Mouse (Mus musculus) lung, postnatal 25 days (tissue): ENCODE results near the gene Adgrb3.

Experiments
- DNase-seq: peaks from one replicate; pipeline ENCODE4 v3.0.0; 2022; ENCODE audit warnings: low spot score

Gene Adgrb3

DNA sequence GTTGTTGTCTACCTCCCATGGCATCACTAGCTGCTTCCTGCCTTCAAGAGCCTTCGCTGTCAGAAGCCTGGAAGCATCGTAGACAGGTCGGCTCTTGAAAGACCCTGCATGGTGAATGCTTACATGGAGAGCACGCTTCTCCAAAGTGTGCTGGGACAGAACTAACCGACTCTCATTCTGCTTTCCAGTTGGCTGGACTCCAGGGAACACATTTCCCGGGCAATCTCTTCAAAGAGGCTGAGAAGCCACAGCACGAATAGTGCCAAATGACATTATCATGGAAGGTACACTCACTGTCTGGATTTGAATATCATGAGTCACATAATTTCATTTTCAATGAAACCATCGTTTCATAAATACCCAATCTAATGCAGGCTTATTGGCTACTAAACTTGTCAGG, 548.0 kb downstream of the Adgrb3 start:
- no peak for DNase-seq

GRCm38 (mm10) chr1:25250562-25250961, 578.9 kb downstream of the Adgrb3 start:
- no peak for DNase-seq

DNA sequence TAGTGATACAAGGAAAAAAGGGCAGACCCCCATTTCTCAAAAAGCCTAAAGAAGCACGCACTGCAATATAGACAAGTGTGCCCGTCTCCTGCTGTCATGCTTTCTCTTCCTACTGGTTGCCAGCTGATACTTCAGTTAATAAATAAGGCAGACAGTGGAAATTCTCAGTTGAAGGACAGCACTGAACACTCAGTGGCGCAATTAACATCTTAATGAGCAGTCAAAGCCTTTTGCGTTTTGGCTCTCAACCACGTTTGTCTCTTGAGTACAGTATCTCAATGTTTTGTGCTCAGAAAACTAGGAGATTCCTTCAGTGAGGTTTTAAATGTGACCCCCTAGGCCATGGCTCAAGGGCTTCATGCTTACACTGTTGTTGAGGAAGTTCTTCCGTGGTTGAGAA, 587.1 kb downstream of the Adgrb3 start:
- no peak for DNase-seq

DNA sequence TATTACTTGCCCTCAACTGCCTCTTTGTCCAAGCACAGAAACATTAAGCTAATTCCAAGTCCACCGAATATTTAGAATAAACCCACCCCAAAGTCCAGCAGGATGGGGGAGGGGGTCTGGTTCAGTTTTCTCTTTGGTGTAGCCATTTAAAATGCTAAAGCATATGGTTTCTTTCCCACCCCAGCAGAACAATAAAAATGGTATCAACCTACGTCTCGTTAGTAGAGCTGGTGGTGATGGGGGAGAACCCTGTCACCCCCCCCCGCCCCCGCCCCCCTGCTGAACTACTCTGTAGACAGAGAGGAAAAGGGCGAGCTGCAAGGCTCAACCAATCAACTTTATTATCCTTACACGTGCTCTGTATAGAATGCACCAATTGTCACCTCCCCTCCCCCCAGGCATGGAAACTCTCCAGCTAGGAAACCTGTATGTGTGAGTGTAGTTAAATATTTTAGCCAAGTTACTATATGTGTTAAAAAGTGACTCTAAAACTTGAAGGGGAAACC, 600.2 kb downstream of the Adgrb3 start:
- DNase-seq: no peak

DNA sequence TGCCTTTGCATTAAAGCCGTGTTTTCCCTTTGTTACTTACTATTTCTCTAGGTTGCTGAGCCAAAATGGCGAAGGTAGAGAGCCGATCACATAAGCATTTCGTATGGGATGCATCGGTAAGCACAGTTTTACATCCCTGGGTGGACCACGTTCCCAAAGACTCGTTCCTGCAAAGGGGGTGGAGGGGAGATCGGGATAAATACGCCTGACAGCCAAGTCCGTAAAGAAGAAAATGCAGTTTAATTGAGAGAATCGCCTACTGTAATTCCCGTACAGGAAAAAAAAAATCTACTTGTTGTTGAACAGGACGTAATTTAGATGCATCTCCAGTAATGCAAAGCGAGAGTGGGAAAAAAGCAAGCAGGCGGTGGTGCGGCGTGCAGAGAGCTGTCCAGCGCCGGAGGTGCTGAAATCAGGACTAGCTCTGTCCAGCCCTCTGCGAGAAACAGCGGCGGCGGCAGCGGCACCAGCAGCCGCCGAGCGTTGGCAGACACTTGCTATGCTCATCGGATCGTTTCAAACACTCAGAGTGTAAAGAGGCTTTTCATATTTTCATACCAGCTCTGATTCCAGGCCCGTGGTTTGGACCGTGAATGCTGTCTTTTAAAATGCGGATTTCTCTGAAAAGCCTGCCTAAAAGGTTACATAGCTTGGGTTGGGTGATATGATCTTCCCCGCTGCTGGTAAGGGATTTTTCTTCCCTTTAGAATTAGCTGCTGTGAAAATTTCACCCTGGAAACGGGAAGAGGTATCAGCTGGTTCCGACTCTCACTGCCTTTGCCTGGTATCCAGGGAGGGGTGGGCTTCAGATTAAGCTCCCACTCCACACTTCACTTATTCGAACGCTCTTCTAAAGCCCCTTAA, 600.9 kb downstream of the Adgrb3 start:
- DNase-seq: peak; percentile 43

DNA sequence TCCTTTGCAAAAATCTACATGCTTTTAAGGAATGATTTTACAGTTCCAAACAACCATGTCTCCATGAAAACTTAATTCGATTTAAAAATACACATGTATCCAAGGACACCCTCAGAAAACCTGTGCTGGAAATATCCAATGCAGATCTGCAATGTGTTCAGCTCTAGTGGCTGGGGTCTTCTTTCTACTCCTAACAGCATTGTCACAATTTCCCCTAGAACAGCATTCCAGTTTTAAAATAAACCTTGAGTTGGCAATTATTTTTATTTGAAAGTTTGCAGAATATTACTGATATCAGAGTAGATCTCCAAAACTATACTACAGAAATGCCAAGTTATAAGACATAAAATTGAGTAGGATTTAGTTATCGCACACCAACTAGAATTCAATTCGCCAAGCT, 601.6 kb downstream of the Adgrb3 start:
- no peak for DNase-seq

DNA sequence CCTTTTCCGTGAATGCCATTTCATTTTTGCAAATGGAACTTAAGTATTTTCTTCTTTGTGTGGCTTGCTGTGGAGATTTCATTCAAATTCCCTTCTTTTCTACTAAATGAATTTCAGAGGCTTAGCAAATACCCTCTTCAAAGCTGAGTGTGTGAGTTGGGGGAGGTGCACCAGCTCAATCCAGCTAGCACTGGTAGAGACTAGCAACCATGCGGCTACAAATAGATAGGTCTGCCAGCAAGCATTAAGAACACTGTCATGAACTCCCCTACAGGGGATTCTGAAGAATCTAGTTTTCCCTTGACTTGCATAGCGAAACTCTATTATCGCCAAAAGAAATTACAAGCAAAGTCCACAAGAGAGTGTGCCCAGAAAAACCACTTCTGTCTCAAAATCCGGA, 624.9 kb downstream of the Adgrb3 start:
- DNase-seq: no peak

DNA sequence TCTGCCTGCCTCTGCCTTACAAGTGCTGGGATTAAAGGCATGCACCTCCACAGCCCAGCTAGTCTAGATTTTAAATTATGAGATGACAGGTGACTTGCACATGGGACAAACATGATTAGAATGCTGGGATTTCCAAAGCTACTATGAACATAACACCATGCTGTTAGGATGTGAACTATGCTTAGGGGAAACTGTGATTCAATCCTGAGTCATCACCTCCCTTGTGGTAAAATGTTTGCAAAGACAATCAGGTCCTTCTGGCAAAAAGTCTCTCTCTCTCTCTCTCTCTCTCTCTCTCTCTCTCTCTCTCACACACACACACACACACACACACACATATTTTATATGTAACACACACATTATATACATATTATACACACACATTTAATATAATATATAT, 630.1 kb downstream of the Adgrb3 start:
- no peak for DNase-seq

GRCm38 (mm10) chr1:25191986-25192385, 637.5 kb downstream of the Adgrb3 start:
- no peak for DNase-seq

DNA sequence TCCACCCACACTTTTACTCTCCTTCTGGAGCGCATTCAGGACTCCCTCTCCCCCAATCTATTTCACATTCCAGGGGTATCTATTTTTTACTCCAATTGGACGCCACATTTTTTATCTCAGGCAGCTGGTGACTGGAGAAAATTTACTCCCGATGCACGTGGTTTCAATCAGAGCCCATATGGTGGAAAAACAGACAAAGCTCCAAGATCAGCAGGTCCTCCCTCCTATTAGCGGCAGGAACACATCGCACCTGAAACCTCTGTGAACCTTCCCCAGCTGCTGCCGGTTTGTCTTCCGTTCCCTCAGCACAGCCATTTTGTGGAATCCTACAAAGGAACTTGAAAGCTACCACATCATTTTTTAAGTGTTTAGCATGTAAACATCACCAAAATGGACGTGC, 640.2 kb downstream of the Adgrb3 start:
- no peak for DNase-seq

- DNase-seq: no peak
Observed at GRCm38 (mm10) chr1:25185909-25186308, 643.6 kb downstream of the Adgrb3 start.

DNA sequence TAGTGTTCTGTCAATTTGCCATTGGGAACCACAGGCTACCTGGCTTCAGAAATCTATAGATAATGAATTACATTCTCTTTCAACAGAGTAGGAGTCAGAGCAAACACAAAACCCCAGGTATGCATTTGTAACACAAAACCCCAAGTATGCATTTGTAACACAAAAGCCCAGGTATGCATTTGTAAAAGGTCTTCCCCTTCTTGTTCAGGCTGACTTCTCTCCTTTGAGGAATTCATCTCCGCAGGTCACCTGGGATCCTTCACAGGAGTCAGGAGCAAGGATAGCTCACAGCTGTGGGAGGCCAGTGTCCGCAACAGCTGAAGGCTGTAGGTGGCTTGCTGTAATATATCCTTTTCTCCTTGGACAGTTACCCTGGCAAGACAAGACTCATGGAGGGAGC, 647.6 kb downstream of the Adgrb3 start:
- no peak for DNase-seq

- DNase-seq: no peak
Observed at GRCm38 (mm10) chr1:25180615-25181014, 648.9 kb downstream of the Adgrb3 start.

DNA sequence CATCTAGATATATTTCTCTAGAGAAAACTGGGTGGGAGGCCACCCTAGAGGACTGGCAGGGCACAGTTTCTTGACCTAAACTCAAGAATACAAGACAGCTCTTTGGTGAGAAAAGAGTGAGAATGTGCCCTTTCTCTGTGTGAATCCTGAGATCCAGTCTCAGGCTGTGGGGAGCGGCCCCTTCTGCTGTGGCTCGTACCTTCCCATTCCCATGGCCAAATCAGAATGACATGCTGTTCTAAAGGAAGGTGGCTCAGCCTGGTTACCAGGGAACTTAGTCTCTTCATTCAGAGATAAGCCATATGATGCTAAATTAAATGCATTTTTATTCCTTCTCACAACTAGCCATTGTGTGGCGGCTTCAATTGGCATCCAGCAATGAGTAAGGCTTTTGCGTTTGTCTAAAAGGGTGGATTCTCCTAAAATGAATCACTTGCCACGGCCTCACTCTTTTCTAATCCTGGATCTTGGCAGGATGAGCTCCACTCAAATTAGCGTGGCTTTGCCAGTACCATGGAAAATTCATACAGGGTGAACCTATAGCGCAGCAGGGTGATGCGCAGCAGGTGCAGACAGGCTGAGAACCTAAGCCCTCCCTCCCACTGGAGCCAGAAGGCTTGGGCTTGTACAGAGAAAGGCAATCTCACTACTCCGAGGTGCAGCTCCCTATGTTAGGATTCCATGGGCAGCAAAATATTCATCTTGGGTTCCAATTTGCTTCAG, 649.5 kb downstream of the Adgrb3 start:
- DNase-seq: no peak

GRCm38 (mm10) chr1:25178347-25179130, 651.0 kb downstream of the Adgrb3 start:
- no peak for DNase-seq

DNA sequence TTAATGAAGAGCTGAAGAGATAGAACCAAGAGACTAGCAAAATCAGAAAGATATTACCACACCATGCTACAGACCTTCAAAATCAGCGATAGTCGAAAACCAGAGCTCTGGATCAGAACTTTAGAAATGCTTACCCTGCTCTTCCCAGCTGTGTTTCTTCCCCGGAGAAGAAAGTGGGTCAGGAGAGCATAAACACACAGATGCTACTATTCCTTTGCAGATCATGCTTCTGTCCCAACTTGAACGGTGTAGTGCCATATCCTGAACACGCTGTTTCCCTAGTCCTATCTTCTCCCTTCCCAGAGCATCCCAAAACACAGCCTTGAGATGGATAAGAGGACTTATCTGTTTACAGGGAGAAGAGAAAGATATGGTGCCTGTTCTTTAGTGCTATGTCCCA, 662.4 kb downstream of the Adgrb3 start:
- DNase-seq: no peak

GRCm38 (mm10) chr1:25166036-25166796, 663.3 kb downstream of the Adgrb3 start:
- no peak for DNase-seq

- DNase-seq: no peak
Observed at GRCm38 (mm10) chr1:25163561-25163960, 665.9 kb downstream of the Adgrb3 start.

GRCm38 (mm10) chr1:25146206-25146605, 683.3 kb downstream of the Adgrb3 start:
- DNase-seq: no peak

GRCm38 (mm10) chr1:25132150-25132824, 697.2 kb downstream of the Adgrb3 start:
- no peak for DNase-seq

DNA sequence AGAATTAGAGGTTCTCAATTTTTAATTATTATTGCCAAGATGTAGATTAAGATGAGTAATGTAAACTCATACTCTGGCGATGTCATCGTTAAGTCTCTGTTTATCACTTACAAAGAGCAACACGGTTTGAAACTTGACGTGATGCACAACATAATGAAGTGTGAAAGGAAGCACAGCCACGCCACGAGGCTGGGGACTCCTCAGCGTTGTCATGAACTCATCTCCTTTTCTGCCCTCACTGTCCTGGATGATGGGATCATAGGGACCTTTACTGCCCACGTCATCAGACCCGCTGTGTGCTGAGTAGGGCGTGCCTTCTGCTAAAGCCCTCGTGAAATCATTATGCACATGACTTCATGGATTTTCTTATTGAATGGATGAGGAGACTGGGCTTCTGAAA, 714.0 kb downstream of the Adgrb3 start:
- no peak for DNase-seq
